Comparison of ENCODE assay signal across 25 mouse cellular contexts in the genomic region with DNA sequence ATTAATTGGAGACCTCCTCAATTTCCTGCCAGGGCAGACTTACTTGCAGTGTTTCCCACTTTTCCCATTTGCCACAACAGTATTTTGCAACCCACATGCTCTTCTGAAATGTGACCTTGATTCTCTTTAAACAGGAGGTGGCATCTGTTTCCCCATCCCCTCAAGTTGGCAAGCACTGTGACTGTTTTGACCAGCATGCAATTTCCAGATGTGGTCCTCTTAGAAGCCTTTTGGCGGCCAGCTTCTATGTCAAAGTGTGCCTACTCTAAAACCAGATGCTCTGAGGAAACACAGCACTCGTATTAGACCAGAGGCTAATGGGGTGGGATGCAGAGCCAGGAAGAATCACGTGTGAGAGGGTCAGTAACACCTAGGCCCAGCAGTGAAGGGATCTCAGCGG. TPM values are rescaled to one million over a fixed set of nuclear protein-coding genes. Genes with fewer than 3 reads are reported as not detected.
DNase-seq lines count a peak whose midpoint lies in the region; ATAC-seq and TF ChIP-seq lines count a peak whose summit lies in the region.
"Had no signal": no experiment of that assay in that cellular context is flagged by ENCODE, and none has a peak within 500 bp of the region (broad histone marks: within the 10 kb centered on the region; RNA-seq: fewer than 3 reads in every experiment).

No protein-coding gene starts in this region.

- no peak for ATAC-seq in liver, embryonic 12.5 days

- no peak overlapping the region for H3K9ac ChIP-seq in liver, adult 2 months (ENCODE audit: low read depth, low read length)
- H3K9ac ChIP-seq in liver, embryonic 12.5 days: no peak overlapping the region
- H3K9ac ChIP-seq: forebrain, embryonic 12.5 days; liver, embryonic 15.5 days had no signal

- H3K79me2 ChIP-seq in liver, adult 2 months (ENCODE audit: control insufficient read depth, insufficient read depth, low read length): no peaks in the 10 kb centered on the region; the same call in 1 of the 2 replicates

- no peak for TF ChIP-seq CTCF in liver, adult 2 months (IDR thresholded peaks at IDR 0.05; ENCODE audit: low read depth, low read length)

- H3K36me3 ChIP-seq in liver, adult 2 months (ENCODE audit: control insufficient read depth, insufficient read depth, low read length): no peaks in the 10 kb centered on the region
- peaks cover 23% of the 10 kb centered on the region for H3K36me3 ChIP-seq in liver, embryonic 12.5 days
- H3K36me3 ChIP-seq: heart, embryonic 10.5 days had no signal

- H3K27ac ChIP-seq in liver, adult 2 months (replicated peaks; ENCODE audit: insufficient read depth, low read depth, low read length): peak overlapping the region; percentile 9
- H3K27ac ChIP-seq in liver, embryonic 12.5 days: no peak overlapping the region
- H3K27ac ChIP-seq: embryonic facial prominence, embryonic 10.5 days; forebrain, embryonic 12.5 days; heart, embryonic 10.5 days; left cerebral cortex, adult 2 months; liver, embryonic 15.5 days had no signal

- no peaks in the 10 kb centered on the region for H3K27me3 ChIP-seq in liver, adult 2 months (ENCODE audit: control insufficient read depth, insufficient read depth, low read length)
- H3K27me3 ChIP-seq in liver, embryonic 12.5 days (replicated peaks): no peaks in the 10 kb centered on the region
- H3K27me3 ChIP-seq: CH12.LX; forebrain, embryonic 12.5 days; liver, embryonic 15.5 days; megakaryocyte, embryonic 14.5 days had no signal

- H3K4me1 ChIP-seq in liver, adult 2 months (ENCODE audit: control insufficient read depth, insufficient read depth, low read length): peaks cover 15% of the 10 kb centered on the region
- H3K4me1 ChIP-seq in liver, embryonic 12.5 days: peaks cover 5% of the 10 kb centered on the region
- H3K4me1 ChIP-seq: forebrain, embryonic 12.5 days; heart, embryonic 10.5 days had no signal

- H3K4me2 ChIP-seq in liver, embryonic 12.5 days: no peak overlapping the region
- H3K4me2 ChIP-seq: forebrain, embryonic 12.5 days; liver, embryonic 15.5 days had no signal

- 18% methylated on average over 4 of the region's 4 CpGs for WGBS in liver, adult 2 months
- WGBS in liver, embryonic 12.5 days (ENCODE audit: insufficient replicate concordance): 65% methylated on average over 4 of the region's 4 CpGs

- H3K4me3 ChIP-seq in liver, adult 2 months (ENCODE audit: insufficient read depth, low read depth, low read length): no peak overlapping the region
- no peak overlapping the region for H3K4me3 ChIP-seq in liver, embryonic 12.5 days
- H3K4me3 ChIP-seq: embryonic facial prominence, embryonic 10.5 days; forebrain, embryonic 12.5 days; heart, embryonic 10.5 days; left cerebral cortex, adult 2 months; liver, embryonic 15.5 days; megakaryocyte, embryonic 14.5 days; myocyte had no signal

- peak; percentile 20 for DNase-seq in adrenal gland, postnatal 10 days
- no peak for DNase-seq in adrenal gland, adult 18-20 months (ENCODE audit: low spot score in 2 of 2)
- peak; percentile 88 for DNase-seq in liver, adult 2 months (ENCODE audit: extremely low read depth, low read depth, low spot score)
- peak; percentile 88 for DNase-seq in 416B (ENCODE audit: low read depth)
- peak; percentile 33 for DNase-seq in hindlimb bud, embryonic 11.5 days (ENCODE audit: extremely low spot score, low read depth, low spot score)
- DNase-seq in urinary bladder, postnatal 10 days (ENCODE audit: low spot score): no peak
- DNase-seq in testis, postnatal 10 days (ENCODE audit: low spot score): no peak
- DNase-seq: cerebellum, adult 8-10 months; gastrocnemius, postnatal 14 days; kidney, adult 2 months; kidney, postnatal 25 days; layer of hippocampus, adult 9-11 months; left cerebral cortex, postnatal 4 days; midbrain, embryonic 14.5 days; thymus, postnatal 36 days had no signal

- no peaks in the 10 kb centered on the region for H3K9me3 ChIP-seq in liver, embryonic 12.5 days (replicated peaks)
- H3K9me3 ChIP-seq: embryonic facial prominence, embryonic 10.5 days; forebrain, embryonic 12.5 days; heart, embryonic 10.5 days; liver, embryonic 15.5 days; megakaryocyte, embryonic 14.5 days had no signal

- no peak for TF ChIP-seq POLR2A in liver, adult 2 months (IDR thresholded peaks at IDR 0.05; ENCODE audit: extremely low read depth, insufficient read depth, low read length)

RNA-seq across cellular contexts. Expression of gene Lpar6, which starts 20.5 kb away (rescaled TPM):
- total RNA-seq in adrenal gland, postnatal 10 days (2021): 10 to 100 TPM in 1 of 2 experiments, 1 to 10 TPM in 1; 8.3 to 11.5 TPM
- total RNA-seq in adrenal gland, adult 18-20 months (2021): 1 to 10 TPM; 3.4 to 4.0 TPM
- 11.2 and 12.4 TPM in 2 replicates for total RNA-seq in liver, adult 2 months (2014; rRNA removed)
- polyA plus RNA-seq in liver, adult 2 months (2012; rRNA removed): 2.7 and 3.1 TPM in 2 replicates
- polyA plus RNA-seq in liver, embryonic 12.5 days (2016; fragmentation: Nextera tagmentation; extraction: Ambion mirVana): 5.5 TPM in 2 replicates
- total RNA-seq: MEL had no signal

Comparison
In these comparisons a context has a peak if more than half of its experiments do, and no peak if none do; other contexts are left out.
1. DNase-seq: peak in adrenal gland, postnatal 10 days (single experiment), liver, adult 2 months (single experiment), 416B (single experiment) and hindlimb bud, embryonic 11.5 days (single experiment); none in adrenal gland, adult 18-20 months (0 of 2), urinary bladder, postnatal 10 days (single experiment) and testis, postnatal 10 days (single experiment).